Mouse (Mus musculus) monocyte, adult 2 months (primary cell): ENCODE data around the gene Sppl2b.

Experiments
- DNase-seq, 2 experiments: peaks; one replicate each; pipeline ENCODE4 v3.0.0; 2022; ENCODE audit warnings: low spot score in 2 of 2, low read depth in 1 of 2

Gene Sppl2b

GRCm38 (mm10) chr10:80896581-80897485 lies 41.8 kb downstream of the Sppl2b start:
- no peak for DNase-seq

GRCm38 (mm10) chr10:80897861-80898510 lies 42.9 kb downstream of the Sppl2b start:
- no peak for DNase-seq

- DNase-seq: no peak
These were observed 44.0 kb downstream of the Sppl2b start for GRCm38 (mm10) chr10:80899074-80899473.

GRCm38 (mm10) chr10:80899591-80900317 lies 44.7 kb downstream of the Sppl2b start:
- no peak for DNase-seq

GRCm38 (mm10) chr10:80900318-80901247 lies 45.5 kb downstream of the Sppl2b start, which contains the start of gene Timm13:
Gene Timm13 (minus strand): TSS chr10:80900969.
- DNase-seq: peak; percentile 95 to 98

GRCm38 (mm10) chr10:80901409-80902272 lies 46.6 kb downstream of the Sppl2b start:
- DNase-seq: no peak

GRCm38 (mm10) chr10:80902273-80902940 lies 47.3 kb downstream of the Sppl2b start:
- no peak for DNase-seq

- no peak for DNase-seq
These were observed 48.2 kb downstream of the Sppl2b start for GRCm38 (mm10) chr10:80903282-80903681.

DNA sequence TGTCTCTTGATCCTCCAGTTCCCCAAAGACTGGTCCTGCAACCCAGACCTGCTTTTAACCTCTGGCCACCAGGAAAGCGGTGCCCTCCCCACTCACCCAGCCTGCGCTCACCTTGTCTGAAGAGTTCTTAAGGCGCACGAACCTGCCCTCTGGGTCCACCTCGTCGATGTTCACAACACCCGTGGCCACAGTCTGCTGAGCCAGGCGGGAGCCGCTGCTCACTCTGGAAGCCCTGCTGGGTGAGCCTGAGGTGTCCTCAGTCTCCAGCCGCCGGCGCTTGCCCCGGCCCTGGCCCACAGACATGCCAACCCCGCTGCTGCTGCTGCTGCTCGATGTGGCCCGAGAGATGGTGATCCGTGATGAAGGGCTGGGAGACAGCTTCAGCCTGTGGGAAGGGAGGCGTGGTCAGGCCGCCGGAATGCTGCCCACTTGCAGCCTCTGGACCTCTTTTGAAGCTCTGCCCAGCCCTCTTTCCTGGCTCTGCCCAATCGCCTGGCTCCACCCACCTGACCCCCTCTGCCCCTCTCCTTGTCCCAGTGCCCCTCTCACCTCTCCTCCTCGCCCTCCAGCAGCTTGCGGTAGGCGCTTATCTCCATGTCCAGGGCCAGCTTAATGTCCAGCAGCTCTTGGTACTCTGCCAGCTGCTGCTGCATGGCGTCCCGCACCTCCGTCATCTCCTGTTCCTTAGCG lies 49.1 kb downstream of the Sppl2b start:
- DNase-seq: no peak

DNA sequence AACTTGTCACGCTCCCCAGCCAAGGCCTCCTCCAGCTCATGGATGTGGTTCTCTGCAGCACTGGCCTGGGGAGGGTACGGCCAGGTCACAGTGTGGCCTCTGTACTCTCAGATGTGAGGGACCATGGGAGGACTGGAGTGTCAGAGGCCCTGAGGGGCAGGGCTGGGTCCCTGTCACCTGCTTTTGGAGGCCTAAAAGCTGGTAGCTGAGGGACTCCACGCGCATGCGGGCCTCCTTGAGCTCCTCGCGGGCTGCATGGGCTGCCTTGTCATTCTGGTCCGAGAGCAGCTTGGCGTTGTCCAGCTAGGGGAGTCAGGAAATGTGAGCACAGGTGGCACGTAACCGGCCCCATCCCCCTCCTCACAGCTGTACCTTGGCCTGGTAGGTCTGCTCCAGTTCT lies 49.6 kb downstream of the Sppl2b start:
- no peak for DNase-seq

DNA sequence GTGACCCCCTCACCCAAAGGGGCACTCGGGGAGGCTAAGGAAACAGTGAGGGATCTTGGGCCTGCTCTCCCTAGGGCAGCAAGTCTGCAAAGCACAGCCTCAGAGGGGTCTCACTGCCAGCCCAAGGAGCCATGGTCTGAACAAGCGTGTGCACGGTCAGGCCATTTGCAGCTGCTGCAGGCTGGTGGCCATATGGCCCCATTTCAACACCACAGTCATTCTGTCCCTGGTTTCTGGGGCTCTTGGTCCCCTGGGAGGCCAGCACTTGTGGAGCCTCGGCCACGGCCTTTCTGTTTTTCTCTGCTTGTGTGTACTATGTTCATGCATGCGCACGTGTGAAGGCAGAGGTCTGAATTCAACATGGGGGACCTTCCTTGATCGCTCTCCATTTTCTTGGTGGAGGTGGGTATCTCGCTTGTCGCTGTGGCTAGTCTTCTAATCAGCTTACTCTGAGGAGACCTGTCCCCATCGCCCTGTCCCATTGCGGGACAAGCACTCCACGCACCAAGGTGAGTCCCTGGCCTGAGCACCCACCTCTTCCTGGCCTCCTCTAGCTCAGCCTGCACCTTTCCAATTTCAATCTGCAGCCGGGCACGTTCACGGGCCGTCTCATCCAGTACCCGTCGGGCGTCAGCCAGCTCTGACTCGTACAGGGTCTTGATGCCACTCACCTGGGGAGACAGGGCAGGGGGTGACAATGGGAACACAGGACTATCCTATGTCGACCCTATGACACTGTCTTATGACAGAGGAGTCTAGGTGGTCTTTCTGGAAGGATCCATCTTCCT lies 54.5 kb downstream of the Sppl2b start:
- no peak for DNase-seq

- no peak for DNase-seq
These were observed 56.3 kb downstream of the Sppl2b start for GRCm38 (mm10) chr10:80911354-80911753.

GRCm38 (mm10) chr10:80911891-80912290 lies 56.8 kb downstream of the Sppl2b start:
- no peak for DNase-seq

DNA sequence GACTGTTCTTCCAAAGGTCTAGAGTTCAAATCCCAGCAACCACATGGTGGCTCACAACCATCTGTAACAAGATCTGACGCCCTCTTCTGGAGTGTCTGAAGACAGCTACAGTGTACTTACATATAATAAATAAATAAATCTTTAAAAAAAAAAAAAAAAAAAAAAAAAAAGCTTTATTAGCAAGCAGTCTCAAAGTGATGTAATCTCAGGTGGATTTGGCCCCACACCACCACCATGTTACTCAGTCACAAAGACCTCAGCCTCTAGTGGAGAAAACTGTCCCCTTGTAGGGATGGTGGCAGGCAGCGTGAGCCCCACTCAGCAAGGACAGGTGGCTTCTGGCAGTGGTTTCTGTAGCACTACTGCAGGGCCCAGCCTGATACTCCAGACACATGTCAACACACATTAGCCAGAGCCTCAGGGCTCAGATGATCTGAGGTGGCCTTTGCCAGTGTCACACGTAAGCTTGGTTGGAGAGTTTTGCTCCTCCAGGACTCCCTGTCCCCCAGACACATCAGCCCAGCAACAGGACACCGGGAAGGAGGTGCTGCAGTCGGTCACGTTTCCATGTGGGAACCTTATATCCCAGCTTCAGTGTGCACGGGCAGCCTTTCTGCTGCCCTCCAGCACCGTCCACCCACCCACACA lies 58.4 kb downstream of the Sppl2b start:
- DNase-seq: no peak

DNA sequence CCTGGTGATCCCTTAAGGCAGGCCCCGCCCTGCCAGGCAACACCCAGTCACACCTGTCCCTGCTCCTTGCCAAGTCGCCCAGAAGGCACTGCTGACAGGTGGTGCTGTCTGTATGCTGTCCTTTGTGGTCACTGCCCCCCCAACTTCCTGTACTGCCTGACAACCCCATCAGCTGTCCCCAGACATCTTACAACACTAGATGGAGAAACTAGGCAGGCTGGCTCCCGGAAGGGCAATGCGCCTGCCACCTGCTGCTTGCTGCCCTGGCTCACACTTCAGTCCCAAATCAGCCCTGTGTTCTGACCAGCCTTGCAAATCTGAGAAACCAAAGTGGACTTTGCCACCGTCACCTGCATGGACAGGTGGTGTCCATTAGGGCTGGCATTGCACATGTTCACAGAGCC lies 59.2 kb downstream of the Sppl2b start:
- no peak for DNase-seq

GRCm38 (mm10) chr10:80915260-80915659 lies 60.2 kb downstream of the Sppl2b start:
- DNase-seq: no peak

- no peak for DNase-seq
These were observed 60.7 kb downstream of the Sppl2b start for GRCm38 (mm10) chr10:80915736-80916135.
